Mouse (Mus musculus): ENCODE measurements around the gene Crebl2.

The Crebl2 gene

DNA sequence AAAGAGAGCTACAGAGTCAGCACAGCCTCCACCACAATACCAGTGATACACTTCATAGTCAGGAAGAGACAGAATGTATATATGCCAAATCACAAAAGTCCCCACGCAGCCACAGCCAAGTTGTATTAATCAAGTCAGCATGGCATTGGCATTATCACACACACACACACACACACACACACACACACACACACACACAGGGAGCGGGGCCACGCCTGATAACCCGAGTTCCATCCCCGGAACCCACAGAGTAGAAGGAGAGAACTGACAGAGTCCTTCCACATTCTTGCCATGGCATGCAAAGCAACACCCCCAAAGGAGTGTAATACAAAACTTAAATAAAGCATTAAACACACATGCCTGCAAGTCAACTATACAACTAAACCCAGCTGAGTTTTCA lies 49.6 kb downstream of the Crebl2 start:
- TF ChIP-seq GATA4 (IDR thresholded peaks at IDR 0.05; ENCODE audit: insufficient replicate concordance, low read length), result no peak

DNA sequence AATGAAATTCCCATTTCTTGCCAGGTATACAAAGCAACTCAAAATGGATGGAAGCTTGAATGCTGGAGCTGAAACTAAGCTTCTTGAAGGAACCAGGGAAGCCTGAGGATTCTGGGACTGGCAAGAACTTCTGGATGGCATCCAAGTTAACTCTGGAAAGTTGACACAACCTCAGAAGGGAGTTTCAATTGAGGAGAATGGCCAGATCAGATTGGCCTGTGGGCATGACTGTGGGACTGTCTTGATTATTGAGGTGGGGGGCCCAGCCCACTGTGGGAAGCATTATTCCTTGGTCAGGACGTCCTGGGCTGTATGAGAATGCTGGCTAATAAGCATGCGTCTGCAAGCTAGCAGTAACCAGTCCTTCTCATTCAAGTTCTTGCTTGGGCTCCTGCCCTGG lies 50.1 kb downstream of the Crebl2 start:
- no peak for TF ChIP-seq GATA4 (IDR thresholded peaks at IDR 0.05; ENCODE audit: insufficient replicate concordance, low read length)

DNA sequence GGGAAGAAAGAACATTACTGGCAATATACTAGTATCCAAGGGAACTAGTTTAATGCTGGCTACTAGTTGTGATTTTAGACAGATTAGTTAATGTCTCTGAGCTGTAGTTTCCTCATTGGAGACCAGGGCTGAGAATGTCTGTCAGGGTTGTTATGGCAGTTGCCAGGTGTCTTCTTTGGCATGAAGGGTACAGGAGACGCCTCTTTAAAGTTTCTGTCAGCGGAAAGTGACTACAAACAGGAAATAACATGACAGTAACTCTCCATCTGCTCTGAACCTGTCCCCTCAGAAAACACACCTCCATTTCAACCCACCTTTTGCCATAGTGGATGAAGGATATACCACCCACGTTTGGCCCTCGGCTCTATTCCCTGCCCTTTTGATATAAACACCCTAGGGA lies 53.7 kb downstream of the Crebl2 start:
- no peak for TF ChIP-seq GATA4 (IDR thresholded peaks at IDR 0.05; ENCODE audit: insufficient replicate concordance, low read length)

DNA sequence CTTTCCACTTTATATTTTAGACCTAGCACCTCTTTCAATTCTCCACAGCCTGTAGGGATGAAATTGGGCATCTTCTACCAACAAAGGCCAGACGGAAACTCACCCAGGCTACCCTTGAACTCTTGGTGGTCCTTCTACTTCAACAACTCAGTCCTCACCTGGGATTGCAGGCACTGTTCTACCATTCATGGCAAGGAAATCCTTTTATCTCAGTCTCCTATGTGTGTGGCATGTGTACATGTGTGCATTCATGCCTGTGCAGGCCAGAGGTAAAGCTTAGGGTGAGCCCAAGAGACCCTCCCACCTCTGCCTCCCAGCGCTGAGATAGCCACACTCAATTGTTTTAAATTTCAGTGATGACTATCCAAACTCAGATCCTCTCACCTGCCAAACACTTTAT lies 55.6 kb downstream of the Crebl2 start:
- no peak for TF ChIP-seq GATA4 (IDR thresholded peaks at IDR 0.05; ENCODE audit: insufficient replicate concordance, low read length)

DNA sequence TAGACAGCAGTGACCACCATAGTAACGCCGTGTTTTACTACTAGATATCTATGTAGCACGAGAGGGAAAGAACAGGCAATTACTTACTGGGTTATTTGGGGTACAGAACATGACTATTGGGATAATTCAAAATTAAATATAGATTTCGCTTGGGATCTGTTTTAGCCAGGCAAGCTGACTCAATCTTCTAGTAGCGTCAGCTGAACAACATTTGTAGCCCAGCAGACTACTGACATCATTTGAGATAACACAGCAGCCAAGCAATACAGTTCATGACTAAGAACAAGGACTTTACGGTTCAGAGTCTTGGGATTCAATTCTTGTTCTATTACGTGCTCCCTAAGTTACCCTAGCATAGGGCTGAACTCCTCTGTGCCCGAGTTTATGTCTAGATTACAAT lies 56.5 kb downstream of the Crebl2 start:
- TF ChIP-seq GATA4 (IDR thresholded peaks at IDR 0.05; ENCODE audit: insufficient replicate concordance, low read length), result no peak

DNA sequence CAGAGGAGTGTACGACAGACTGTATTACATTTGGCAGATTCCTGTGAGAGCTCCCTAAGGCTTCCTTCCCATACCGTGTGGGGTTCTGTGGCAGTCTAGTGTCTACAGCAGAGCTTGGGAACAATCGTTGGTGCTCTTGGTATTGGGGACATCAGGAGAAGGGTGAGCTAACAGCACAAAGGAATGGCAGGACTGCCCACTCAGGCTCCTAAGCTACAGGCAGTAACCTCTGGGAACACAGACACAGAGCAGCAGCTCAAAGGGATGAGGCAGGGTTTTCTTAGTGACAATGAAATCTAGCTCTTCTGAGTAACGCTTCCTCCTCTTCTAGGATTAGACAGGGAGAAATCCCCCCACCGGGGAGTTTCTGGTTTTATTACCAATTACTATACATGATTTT lies 57.1 kb downstream of the Crebl2 start:
- TF ChIP-seq GATA4 (IDR thresholded peaks at IDR 0.05; ENCODE audit: insufficient replicate concordance, low read length), result no peak

DNA sequence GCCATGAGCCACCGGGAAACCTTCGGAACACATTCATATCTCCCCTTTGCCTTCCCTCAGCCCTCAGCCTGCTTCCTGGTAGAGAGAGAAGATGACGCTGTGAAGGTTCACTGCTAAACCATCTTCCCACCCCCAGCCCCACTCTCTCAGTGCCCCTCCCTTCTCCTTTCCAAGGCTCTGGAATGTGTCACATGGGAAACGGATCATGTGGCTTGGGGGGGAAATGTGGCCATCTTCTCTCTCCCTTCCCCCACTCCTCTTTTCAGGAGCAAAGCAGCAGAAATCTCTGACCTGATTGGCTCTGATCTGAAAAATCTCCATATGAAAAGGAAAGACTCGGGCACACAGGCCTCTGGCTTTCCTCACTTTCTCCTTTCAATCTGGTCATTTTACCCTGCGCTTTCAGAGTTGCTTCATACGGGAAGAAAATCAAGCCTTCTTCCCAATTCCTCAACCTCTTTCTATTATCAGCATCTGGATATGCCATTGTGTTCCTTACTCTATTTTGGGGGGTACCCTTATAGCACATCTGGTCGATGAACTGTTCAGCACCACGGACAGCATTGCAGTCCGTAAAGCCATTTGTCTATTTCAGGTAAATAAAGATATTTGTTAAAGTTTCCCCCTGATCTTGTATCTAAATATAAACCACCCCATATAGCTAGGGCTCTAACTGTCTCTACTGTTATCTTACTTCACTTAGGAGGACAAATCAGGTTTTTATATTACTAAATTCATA lies 57.9 kb downstream of the Crebl2 start:
- TF ChIP-seq GATA4 (IDR thresholded peaks at IDR 0.05; ENCODE audit: insufficient replicate concordance, low read length), result no peak

DNA sequence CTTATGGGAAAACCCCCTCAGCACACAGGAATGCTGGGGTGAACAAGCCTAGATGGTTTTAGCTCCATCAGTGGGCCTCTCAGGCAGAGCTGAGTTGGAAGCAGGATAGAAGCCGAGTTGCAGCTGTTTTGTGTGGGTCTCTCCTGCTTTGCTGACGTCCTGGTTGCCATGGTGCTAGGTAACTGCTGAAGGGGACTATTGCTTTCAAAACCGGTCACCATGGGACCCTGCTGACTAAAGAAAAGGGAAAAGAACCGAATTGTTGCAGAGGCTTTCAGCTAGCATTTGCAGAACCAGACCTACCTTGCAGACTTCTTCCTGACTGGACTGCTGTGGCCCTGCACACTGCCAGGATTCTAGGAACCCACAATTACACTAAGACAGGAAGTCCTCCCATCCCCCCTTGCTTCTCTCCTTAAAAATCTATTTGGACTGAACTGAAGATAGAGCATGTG lies 58.6 kb downstream of the Crebl2 start:
- TF ChIP-seq GATA4 (IDR thresholded peaks at IDR 0.05; ENCODE audit: insufficient replicate concordance, low read length), result no peak

DNA sequence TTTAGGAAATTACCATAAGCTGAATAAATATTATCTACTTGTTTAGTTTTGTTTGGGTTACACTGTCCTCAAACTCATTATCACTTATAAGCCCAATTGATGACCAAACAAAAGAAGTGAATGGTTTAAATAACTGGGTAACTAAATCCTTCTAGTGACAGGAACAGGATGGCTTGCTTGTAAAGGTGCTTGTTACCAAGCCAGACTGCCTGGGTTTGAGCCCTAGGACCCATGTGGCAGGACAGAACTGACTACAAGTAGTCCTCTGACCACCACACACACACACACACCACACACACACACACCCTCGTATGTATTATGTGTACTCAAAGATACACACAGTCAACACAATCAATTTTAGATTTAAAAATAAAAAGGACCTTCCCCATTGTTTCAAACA lies 59.8 kb downstream of the Crebl2 start:
- TF ChIP-seq GATA4 (IDR thresholded peaks at IDR 0.05; ENCODE audit: insufficient replicate concordance, low read length), result no peak

DNA sequence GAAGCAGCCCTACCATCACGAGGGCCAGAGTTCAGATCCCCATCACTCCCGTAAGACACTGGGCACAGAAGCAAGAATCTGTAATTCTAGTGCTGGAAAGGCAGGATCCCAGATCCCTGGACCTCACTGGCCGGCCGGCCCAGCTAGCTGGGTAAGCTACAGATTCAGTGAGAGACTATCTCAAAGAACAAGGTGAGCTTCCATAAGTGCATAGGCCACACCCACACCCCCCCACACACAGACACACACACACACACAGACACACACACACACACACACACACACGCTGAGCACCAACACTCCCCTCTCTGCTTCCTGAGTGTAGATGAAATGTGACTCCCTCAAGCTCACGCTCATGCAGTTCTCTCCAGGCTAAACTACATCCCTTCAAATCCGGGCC lies 60.5 kb downstream of the Crebl2 start:
- TF ChIP-seq GATA4 (IDR thresholded peaks at IDR 0.05; ENCODE audit: insufficient replicate concordance, low read length), result no peak

DNA sequence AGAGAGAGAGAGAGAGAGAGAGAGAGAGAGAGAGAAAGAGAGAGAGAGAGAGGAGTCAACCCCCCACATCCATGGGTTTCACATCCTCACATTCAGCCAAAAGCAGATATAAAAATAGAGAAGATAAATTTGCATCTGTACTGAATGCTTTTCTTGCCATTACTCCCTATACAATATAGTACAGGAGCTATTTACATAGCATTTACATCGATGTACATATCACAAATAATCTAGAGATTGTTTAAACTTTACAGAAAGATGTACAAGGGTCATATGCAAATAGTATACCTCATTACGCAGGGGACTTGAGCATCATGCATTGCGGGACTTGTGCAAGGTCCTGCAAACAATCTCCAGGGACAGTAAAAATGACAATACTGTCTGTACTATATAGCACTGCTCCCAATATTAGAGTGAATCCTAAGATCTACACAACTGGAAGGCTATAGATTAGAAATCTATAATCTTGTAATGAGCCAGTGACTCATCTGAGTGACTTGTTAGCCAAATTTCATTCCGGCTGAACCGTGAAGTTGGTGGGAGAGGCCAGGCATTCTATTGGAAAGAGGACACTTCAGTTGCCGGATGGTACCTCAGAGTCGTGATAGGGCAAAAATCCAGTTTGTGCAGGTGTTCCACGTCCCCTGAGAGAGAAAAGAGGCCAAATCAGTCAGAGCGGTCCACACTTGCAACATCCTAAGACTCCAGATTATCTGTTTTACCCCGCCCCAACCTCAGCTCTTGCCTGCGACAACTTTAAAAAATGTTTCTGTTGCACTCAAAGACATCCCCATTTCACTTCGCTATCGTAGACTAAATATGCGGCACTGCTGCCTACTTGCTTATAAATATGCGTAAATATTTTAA lies 66.8 kb downstream of the Crebl2 start:
- no peak for TF ChIP-seq GATA4 (IDR thresholded peaks at IDR 0.05; ENCODE audit: insufficient replicate concordance, low read length)

DNA sequence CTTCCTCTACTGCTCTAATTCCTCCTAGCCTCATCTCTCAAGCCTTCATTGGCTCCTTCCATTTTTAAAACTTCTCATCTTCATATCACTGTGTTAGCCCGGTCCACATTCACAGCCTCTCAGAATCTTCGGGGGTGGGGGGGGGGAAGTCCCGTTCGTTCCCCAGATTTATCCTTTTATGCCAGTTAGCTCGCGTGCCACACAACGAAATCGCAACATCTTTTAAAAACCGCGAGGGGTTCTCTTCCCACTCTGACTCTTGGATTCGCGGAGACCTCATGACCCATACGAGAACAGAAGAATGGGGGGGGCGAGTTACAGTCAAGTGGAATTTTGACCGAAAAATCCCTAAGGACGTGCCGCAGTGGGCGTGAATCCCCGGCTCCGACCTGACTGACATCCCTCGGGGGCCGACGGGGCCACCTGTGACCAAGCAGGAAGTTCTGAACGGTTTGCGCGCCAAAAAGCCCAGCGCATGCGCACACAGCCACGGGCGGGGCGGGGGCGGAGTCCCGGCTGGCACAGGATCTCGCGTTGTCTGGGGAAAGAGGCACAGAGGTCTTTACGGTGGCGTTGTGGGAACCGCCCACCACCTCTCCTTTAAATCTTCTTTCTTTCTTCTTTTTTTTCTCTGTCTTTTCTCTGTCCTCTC lies 67.6 kb downstream of the Crebl2 start:
- peak; percentile 42; the same call in 1 of the 2 replicates for TF ChIP-seq GATA4 (IDR thresholded peaks at IDR 0.05; ENCODE audit: insufficient replicate concordance, low read length)

DNA sequence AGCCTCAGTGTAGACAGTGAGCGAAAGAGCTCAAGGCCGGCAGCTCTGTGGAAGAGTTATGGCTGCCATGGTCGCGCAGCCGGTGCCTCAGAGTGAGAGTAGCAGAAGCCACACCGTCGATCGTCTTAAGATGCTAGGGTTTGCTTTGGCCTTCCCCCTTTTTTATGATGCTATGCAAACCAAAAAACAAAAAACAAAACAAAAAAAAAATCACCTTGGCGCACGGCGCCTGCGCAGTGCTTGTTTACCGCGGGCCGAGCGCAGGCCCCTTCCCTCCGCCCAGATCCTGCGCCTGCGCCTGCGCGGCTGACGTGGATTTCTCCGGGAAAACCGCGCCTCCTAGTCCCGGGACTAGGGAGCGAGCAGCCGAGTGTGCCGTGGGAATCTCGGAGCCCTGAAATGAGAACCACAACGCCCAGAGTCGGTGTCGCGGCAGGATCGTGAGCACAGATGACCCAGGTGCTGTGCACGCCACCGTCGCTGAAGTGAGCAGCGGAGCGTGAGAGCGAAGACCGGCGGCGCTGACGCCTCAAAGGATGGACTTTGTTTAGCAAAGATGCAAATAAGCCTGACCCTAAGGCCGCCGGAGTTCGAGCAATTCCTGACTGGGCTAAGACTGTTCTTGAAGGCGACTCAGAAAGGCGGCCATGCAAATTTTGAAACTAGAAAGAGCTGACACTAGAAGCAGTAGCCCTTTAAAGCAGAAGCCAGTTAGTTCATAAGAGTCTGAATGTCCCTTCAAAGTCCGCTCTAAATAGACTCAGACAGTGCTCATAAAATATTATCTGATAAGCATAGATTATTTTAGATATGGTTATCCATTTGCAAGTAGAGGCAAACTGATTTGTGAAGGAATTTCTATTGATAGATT lies 68.4 kb downstream of the Crebl2 start, which contains the start of gene Gpr19:
Gpr19 (minus strand) TSS at position 484 of the 871 bp plus-strand sequence.
- no peak for TF ChIP-seq GATA4 (IDR thresholded peaks at IDR 0.05; ENCODE audit: insufficient replicate concordance, low read length)

DNA sequence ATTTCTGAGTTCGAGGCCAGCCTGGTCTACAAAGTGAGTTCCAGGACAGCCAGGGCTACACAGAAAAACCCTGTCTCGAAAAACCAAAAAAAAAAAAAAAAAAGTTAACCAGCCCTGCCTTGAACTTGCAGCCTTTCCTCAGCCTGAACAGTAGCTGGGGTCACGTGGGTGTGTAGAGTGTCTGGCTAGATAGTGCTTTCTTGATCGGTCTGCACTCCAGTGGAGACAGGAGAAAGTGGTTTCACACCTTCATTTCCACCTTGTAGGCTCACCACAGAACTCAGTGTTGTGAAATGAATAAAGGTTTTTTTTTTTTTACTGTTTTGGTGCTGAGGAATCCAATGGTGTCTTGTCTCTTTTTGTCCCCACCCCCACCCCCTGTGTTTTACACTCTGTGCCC lies 73.4 kb downstream of the Crebl2 start:
- TF ChIP-seq GATA4 (IDR thresholded peaks at IDR 0.05; ENCODE audit: insufficient replicate concordance, low read length), result no peak

Measured in liver, adult (tissue).